7 mouse cellular contexts compared by ENCODE assay signal in genomic region chr8:72485456-72486199, GRCm38 (mm10). TPM values are rescaled to one million over a fixed set of nuclear protein-coding genes. Genes with fewer than 3 reads are reported as not detected.
DNase-seq lines count a peak whose midpoint lies in the region; ATAC-seq lines count a peak whose summit lies in the region.

No protein-coding gene starts in this region.

- 90% methylated on average over 6 of the region's 6 CpGs for WGBS in hindbrain, embryonic 13.5 days

- H3K4me3 ChIP-seq in hindbrain, embryonic 13.5 days: no peak overlapping the region

- intact Hi-C loops in gastrocnemius, postnatal 36 days (cut with DNase I): loop anchor here (5.0 to 10.0 kb wide), 2 partner anchors 82 to 239 kb away; partner anchors contain the start of gene Sin3b

- no peaks in the 10 kb centered on the region for H3K27me3 ChIP-seq in hindbrain, embryonic 13.5 days

- H3K9me3 ChIP-seq in hindbrain, embryonic 13.5 days: no peaks in the 10 kb centered on the region

- peak; percentile 83 for ATAC-seq in megakaryocyte-erythroid progenitor cell, adult 5-6 weeks (replicated peaks; ENCODE audit: low FRiP score, low TSS enrichment, poor library complexity, severe bottlenecking)
- no peak for ATAC-seq in hindbrain, embryonic 13.5 days (ENCODE audit: low FRiP score)

- peaks cover 8% of the 10 kb centered on the region; the same call in 1 of the 2 replicates for H3K4me1 ChIP-seq in hindbrain, embryonic 13.5 days (replicated peaks)

- H3K36me3 ChIP-seq in hindbrain, embryonic 13.5 days: peaks cover 66% of the 10 kb centered on the region

- H3K9ac ChIP-seq in hindbrain, embryonic 13.5 days: no peak overlapping the region

- no peak overlapping the region for H3K4me2 ChIP-seq in hindbrain, embryonic 13.5 days

- peak; percentile 76 for DNase-seq in layer of hippocampus, adult 9-11 months
- DNase-seq in layer of hippocampus, postnatal 36 days: no peak
- peak; percentile 58 for DNase-seq in ZHBTc4 (ENCODE audit: low read depth, low spot score)
- DNase-seq in kidney, postnatal 4 days: peak; percentile 40 to 59
- no peak for DNase-seq in gastrocnemius, postnatal 36 days

- no peak overlapping the region for H3K27ac ChIP-seq in hindbrain, embryonic 13.5 days

RNA-seq across cellular contexts. Expression of gene Slc35e1, which starts 6.8 kb away (rescaled TPM):
- total RNA-seq in layer of hippocampus, postnatal 36 days (2021): 10 to 100 TPM; 47.2 to 47.4 TPM
- 16.7 and 18.8 TPM in 2 replicates for total RNA-seq in megakaryocyte-erythroid progenitor cell, adult 5-6 weeks (2014; fragmentation: Nextera tagmentation)
- 11.5 and 15.4 TPM in 2 replicates for total RNA-seq in megakaryocyte-erythroid progenitor cell, adult 5-6 weeks (2017)
- polyA plus RNA-seq in hindbrain, embryonic 13.5 days (2015; fragmentation: Nextera tagmentation; extraction: Ambion mirVana): 9.1 and 9.2 TPM in 2 replicates
- total RNA-seq in gastrocnemius, postnatal 36 days (2021): 10 to 100 TPM; 39.4 to 43.2 TPM

RNA-seq across cellular contexts. Expression of gene Cherp, which starts 10.6 kb away (rescaled TPM):
- total RNA-seq in layer of hippocampus, postnatal 36 days (2021): 10 to 100 TPM; 70.2 to 77.2 TPM
- total RNA-seq in megakaryocyte-erythroid progenitor cell, adult 5-6 weeks (2014; fragmentation: Nextera tagmentation): 118 and 132 TPM in 2 replicates
- total RNA-seq in megakaryocyte-erythroid progenitor cell, adult 5-6 weeks (2017): 15.6 and 34.7 TPM in 2 replicates
- polyA plus RNA-seq in hindbrain, embryonic 13.5 days (2015; fragmentation: Nextera tagmentation; extraction: Ambion mirVana): 51.9 and 54.2 TPM in 2 replicates
- 10 to 100 TPM; 19.9 to 24.8 TPM for total RNA-seq in gastrocnemius, postnatal 36 days (2021)

RNA-seq across cellular contexts. Expression of gene 1700030K09Rik, which starts 41.9 kb away (rescaled TPM):
- total RNA-seq in layer of hippocampus, postnatal 36 days (2021): 10 to 100 TPM; 14.7 to 15.7 TPM
- total RNA-seq in megakaryocyte-erythroid progenitor cell, adult 5-6 weeks (2014; fragmentation: Nextera tagmentation): 5.4 and 13.0 TPM in 2 replicates
- total RNA-seq in megakaryocyte-erythroid progenitor cell, adult 5-6 weeks (2017): 5.2 and 6.9 TPM in 2 replicates
- 18.0 and 18.9 TPM in 2 replicates for polyA plus RNA-seq in hindbrain, embryonic 13.5 days (2015; fragmentation: Nextera tagmentation; extraction: Ambion mirVana)
- total RNA-seq in gastrocnemius, postnatal 36 days (2021): 1 to 10 TPM; 2.7 to 3.4 TPM

RNA-seq across cellular contexts. Expression of gene Calr3, which starts 42.0 kb away (rescaled TPM):
- 1 to 10 TPM in 1 of 2 experiments, under 1 TPM in 1; 0.32 to 1.4 TPM for total RNA-seq in layer of hippocampus, postnatal 36 days (2021)
- 0.47 and 0.79 TPM in 2 replicates for total RNA-seq in megakaryocyte-erythroid progenitor cell, adult 5-6 weeks (2014; fragmentation: Nextera tagmentation)
- total RNA-seq in megakaryocyte-erythroid progenitor cell, adult 5-6 weeks (2017): 3.3 and 6.2 TPM in 2 replicates
- polyA plus RNA-seq in hindbrain, embryonic 13.5 days (2015; fragmentation: Nextera tagmentation; extraction: Ambion mirVana): 1.1 and 1.3 TPM in 2 replicates
- total RNA-seq in gastrocnemius, postnatal 36 days (2021): 1 to 10 TPM; 2.9 to 3.3 TPM

Comparison
In these comparisons a context has a peak if more than half of its experiments do, and no peak if none do; other contexts are left out.
1. DNase-seq: peak in layer of hippocampus, adult 9-11 months (single experiment), ZHBTc4 (single experiment) and kidney, postnatal 4 days (2 of 2); none in layer of hippocampus, postnatal 36 days (0 of 2) and gastrocnemius, postnatal 36 days (0 of 2).